Mouse (Mus musculus): Measurements from ENCODE around the gene Arsg. TPM values are rescaled to one million over a fixed set of nuclear protein-coding genes. Genes with fewer than 3 reads are reported as not detected.

Gene Arsg
- polyA plus RNA-seq, 1 experiment, result 5.8 TPM

DNA sequence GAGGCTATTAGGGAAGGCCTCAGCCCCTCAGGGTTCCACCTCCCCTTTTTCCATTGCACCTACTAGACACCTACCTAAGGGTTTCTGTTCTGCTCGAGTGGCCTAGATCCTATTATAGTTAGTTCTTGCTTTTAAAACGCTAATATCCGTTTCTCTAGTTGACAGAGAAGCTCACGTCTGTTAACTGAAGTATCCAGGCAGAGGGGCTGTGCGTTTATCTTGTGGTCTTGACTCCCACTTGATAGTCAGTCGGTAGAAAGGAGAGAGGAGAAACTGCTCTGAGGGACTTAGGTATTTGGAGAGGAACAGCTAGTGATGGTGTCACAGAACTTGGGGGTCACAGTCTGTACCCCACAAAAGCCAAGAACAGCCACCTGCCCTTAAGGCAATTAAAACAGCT lies 3.5 kb downstream of the Arsg start:
- Histone ChIP-seq H3K4me3 (ENCODE audit: low read depth, low read length) (no peak overlapping the region), H3K36me3 (ENCODE audit: control insufficient read depth, insufficient read depth, low read length, poor library complexity, severe bottlenecking) (no peaks in the 10 kb centered on the region), H3K4me1 (ENCODE audit: control insufficient read depth, insufficient read depth, low read length) (no peaks in the 10 kb centered on the region), H3K9me3 (replicated peaks; ENCODE audit: control insufficient read depth, insufficient read depth, low read length, poor library complexity, severe bottlenecking) (no peaks in the 10 kb centered on the region), H3K9ac (ENCODE audit: low read depth, poor library complexity, severe bottlenecking) (no peak overlapping the region), H3K27ac (ENCODE audit: insufficient read depth, low read length) (no peak overlapping the region), H3K27me3 (ENCODE audit: control insufficient read depth, insufficient read depth, low read length, poor library complexity, severe bottlenecking) (no peaks in the 10 kb centered on the region)
- TF ChIP-seq POLR2A (IDR thresholded peaks at IDR 0.05; ENCODE audit: insufficient read depth, low read length) (no peak), CTCF (IDR thresholded peaks at IDR 0.05; ENCODE audit: low read depth, low read length) (no peak), EP300 (IDR thresholded peaks at IDR 0.05; ENCODE audit: insufficient read depth, low read depth, low read length) (no peak)

DNA sequence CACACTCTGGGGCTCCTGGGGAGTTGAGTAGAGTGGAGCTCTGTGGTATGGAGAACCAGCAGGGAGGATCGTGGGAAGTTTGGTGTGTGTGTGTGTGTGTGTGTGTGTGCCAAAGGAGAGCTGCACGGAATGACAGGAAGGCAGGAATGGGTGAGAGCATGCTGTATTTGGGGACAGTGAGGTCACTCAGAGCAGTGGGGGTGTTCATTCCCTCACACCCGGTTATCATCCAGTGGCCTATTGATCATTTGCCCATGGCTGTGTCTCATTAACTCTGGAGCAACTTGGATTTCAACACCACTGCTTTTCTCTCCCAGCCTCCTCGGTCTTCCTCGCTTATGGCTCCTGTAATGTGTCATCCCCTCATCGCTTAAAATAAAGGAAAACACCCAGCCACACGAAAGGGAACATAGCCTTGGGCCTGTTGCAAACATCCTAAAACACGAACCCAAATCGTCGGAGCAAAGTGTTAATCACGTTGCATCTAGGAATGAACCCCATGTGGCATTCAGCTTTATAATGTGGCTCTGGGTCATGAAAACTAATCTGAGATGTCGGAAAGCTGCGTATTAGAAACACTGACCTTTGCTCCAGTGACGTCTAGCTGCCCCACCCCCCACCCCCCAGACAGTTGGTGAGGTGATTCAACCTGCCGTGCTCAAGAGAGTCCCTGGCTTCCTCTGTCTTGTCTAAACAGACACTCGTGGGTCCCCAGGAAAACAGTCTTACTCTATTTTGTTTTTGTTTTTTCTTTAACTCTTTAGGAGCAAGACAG lies 4.6 kb downstream of the Arsg start:
- no peaks in the 10 kb centered on the region for H3K9me3 ChIP-seq (replicated peaks; ENCODE audit: control insufficient read depth, insufficient read depth, low read length, poor library complexity, severe bottlenecking)
- TF ChIP-seq CTCF (IDR thresholded peaks at IDR 0.05; ENCODE audit: low read depth, low read length) (no peak), EP300 (IDR thresholded peaks at IDR 0.05; ENCODE audit: insufficient read depth, low read depth, low read length) (no peak), POLR2A (IDR thresholded peaks at IDR 0.05; ENCODE audit: insufficient read depth, low read length) (no peak)
- H3K27me3 ChIP-seq (ENCODE audit: control insufficient read depth, insufficient read depth, low read length, poor library complexity, severe bottlenecking), result no peaks in the 10 kb centered on the region
- no peak overlapping the region for H3K4me3 ChIP-seq (ENCODE audit: low read depth, low read length)
- H3K36me3 ChIP-seq (ENCODE audit: control insufficient read depth, insufficient read depth, low read length, poor library complexity, severe bottlenecking), result no peaks in the 10 kb centered on the region
- no peak overlapping the region for H3K9ac ChIP-seq (ENCODE audit: low read depth, poor library complexity, severe bottlenecking)
- no peak overlapping the region for H3K27ac ChIP-seq (ENCODE audit: insufficient read depth, low read length)
- no peaks in the 10 kb centered on the region for H3K4me1 ChIP-seq (ENCODE audit: control insufficient read depth, insufficient read depth, low read length)

DNA sequence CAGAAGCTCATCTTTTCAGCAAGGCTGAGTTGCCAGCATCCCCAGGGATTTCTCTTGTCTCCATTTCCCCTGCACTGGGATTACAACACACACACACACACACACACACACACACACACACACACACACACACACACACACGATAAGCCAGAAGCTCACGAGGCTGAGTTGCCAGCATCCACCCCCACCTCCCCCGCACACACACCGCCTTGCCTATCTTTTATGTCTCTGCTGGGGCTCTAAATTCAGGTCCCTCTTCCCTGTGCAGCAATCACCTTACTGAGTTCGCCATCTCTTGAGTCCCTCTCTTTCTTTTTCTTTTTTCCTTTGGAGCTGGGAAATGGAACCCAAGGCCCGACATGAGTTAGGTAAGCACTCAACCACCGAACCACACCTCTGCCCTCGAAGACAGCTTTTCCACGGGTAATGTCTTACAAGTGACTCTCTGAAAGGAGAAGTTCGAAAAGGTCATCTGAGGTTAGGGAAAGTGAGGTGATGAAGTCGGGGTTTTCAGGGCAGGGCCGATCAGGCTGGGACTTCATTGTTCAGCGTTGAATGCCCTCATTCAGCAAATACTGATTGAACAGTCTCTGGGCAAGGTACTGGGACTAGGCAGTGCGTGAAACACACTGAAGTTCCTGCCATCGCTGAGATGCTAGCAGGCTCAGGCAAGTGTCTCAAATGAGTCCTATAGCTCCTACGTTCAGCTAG lies 6.6 kb downstream of the Arsg start:
- no peaks in the 10 kb centered on the region for H3K36me3 ChIP-seq (ENCODE audit: control insufficient read depth, insufficient read depth, low read length, poor library complexity, severe bottlenecking)
- no peak overlapping the region for H3K9ac ChIP-seq (ENCODE audit: low read depth, poor library complexity, severe bottlenecking)
- H3K4me3 ChIP-seq (ENCODE audit: low read depth, low read length), result no peak overlapping the region
- no peak overlapping the region for H3K27ac ChIP-seq (ENCODE audit: insufficient read depth, low read length)
- TF ChIP-seq POLR2A (IDR thresholded peaks at IDR 0.05; ENCODE audit: insufficient read depth, low read length) (no peak), CTCF (IDR thresholded peaks at IDR 0.05; ENCODE audit: low read depth, low read length) (no peak), EP300 (IDR thresholded peaks at IDR 0.05; ENCODE audit: insufficient read depth, low read depth, low read length) (no peak)
- H3K4me1 ChIP-seq (ENCODE audit: control insufficient read depth, insufficient read depth, low read length), result no peaks in the 10 kb centered on the region
- H3K9me3 ChIP-seq (replicated peaks; ENCODE audit: control insufficient read depth, insufficient read depth, low read length, poor library complexity, severe bottlenecking), result no peaks in the 10 kb centered on the region
- H3K27me3 ChIP-seq (ENCODE audit: control insufficient read depth, insufficient read depth, low read length, poor library complexity, severe bottlenecking), result no peaks in the 10 kb centered on the region

DNA sequence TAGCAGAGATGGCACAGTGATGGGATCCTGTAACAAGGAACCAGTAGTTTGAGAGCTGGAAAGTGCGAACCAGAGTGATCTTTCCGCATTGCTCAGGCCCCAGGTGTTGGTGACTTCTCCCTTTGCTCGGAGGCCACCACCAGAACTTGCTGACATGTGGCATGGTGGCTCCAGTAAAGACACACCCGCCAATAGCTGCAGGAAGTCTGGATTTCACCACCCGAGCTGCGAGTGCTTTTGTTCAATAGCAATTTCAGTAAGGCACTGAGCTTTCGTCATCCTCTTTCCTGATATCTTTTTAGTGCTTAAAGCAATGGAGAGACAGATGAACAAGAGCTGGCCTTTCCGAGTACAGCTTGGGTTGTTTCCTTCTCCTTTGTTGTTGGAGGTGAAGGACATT lies 7.3 kb downstream of the Arsg start:
- no peak overlapping the region for H3K27ac ChIP-seq (ENCODE audit: insufficient read depth, low read length)
- H3K9ac ChIP-seq (ENCODE audit: low read depth, poor library complexity, severe bottlenecking), result no peak overlapping the region
- no peak for TF ChIP-seq EP300 (IDR thresholded peaks at IDR 0.05; ENCODE audit: insufficient read depth, low read depth, low read length)
- no peak for TF ChIP-seq CTCF (IDR thresholded peaks at IDR 0.05; ENCODE audit: low read depth, low read length)
- TF ChIP-seq POLR2A (IDR thresholded peaks at IDR 0.05; ENCODE audit: insufficient read depth, low read length), result no peak
- no peaks in the 10 kb centered on the region for H3K36me3 ChIP-seq (ENCODE audit: control insufficient read depth, insufficient read depth, low read length, poor library complexity, severe bottlenecking)
- H3K4me3 ChIP-seq (ENCODE audit: low read depth, low read length), result no peak overlapping the region
- H3K9me3 ChIP-seq (replicated peaks; ENCODE audit: control insufficient read depth, insufficient read depth, low read length, poor library complexity, severe bottlenecking), result no peaks in the 10 kb centered on the region
- H3K4me1 ChIP-seq (ENCODE audit: control insufficient read depth, insufficient read depth, low read length), result no peaks in the 10 kb centered on the region
- H3K27me3 ChIP-seq (ENCODE audit: control insufficient read depth, insufficient read depth, low read length, poor library complexity, severe bottlenecking), result no peaks in the 10 kb centered on the region

DNA sequence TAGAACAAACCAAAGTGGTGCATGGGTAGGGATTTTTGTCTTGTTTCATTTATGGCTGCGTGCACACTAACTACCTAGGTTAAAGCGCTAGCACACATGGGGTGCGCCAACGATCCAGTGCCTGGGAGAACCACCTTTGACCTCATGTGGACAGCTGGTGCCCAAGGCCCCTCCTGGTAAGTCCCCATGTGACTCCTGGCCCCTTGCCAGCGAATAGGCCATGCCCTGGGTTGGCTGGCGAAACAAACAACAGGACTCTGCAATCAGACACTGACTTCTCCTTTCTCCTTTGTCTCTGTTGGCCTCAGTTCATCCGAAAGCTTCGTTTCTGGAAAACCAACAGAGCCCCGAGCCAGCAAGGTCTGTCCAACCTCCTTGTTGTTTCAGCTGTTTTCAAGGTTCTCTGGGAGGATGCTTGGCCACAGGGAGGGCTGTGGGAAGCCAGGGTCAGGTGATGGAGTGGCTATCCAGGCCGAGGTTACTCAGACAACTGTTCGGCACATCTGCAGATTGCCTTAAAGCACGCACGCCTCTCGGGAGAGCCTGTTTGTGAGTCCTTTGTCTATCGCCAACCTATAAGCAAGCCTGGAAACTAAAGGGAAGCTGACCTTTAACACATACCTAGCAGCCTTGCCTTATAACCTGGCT lies 12.3 kb downstream of the Arsg start:
- no peaks in the 10 kb centered on the region for H3K4me1 ChIP-seq (ENCODE audit: control insufficient read depth, insufficient read depth, low read length)
- H3K9ac ChIP-seq (ENCODE audit: low read depth, poor library complexity, severe bottlenecking), result no peak overlapping the region
- H3K9me3 ChIP-seq (replicated peaks; ENCODE audit: control insufficient read depth, insufficient read depth, low read length, poor library complexity, severe bottlenecking), result no peaks in the 10 kb centered on the region
- TF ChIP-seq CTCF (IDR thresholded peaks at IDR 0.05; ENCODE audit: low read depth, low read length), result no peak
- no peak for TF ChIP-seq EP300 (IDR thresholded peaks at IDR 0.05; ENCODE audit: insufficient read depth, low read depth, low read length)
- TF ChIP-seq POLR2A (IDR thresholded peaks at IDR 0.05; ENCODE audit: insufficient read depth, low read length), result no peak
- no peak overlapping the region for H3K27ac ChIP-seq (ENCODE audit: insufficient read depth, low read length)
- no peaks in the 10 kb centered on the region for H3K27me3 ChIP-seq (ENCODE audit: control insufficient read depth, insufficient read depth, low read length, poor library complexity, severe bottlenecking)
- H3K4me3 ChIP-seq (ENCODE audit: low read depth, low read length), result no peak overlapping the region
- H3K36me3 ChIP-seq (ENCODE audit: control insufficient read depth, insufficient read depth, low read length, poor library complexity, severe bottlenecking), result no peaks in the 10 kb centered on the region

All from ES-Bruce4 (cell line).